Mouse (Mus musculus): ENCODE results near the gene Simc1. TPM values are rescaled to one million over a fixed set of nuclear protein-coding genes. Genes with fewer than 3 reads are reported as not detected.

Gene Simc1
- polyA plus RNA-seq, 1 experiment, result 4.0 TPM

- peaks cover 10% of the 10 kb centered on the region; the same call in 1 of the 2 replicates for H3K4me1 ChIP-seq (ENCODE audit: control insufficient read depth, insufficient read depth, insufficient read length, low read length)
- H3K36me3 ChIP-seq (ENCODE audit: control insufficient read depth, insufficient read depth, low read length), result peaks cover 19% of the 10 kb centered on the region
- H3K4me3 ChIP-seq (ENCODE audit: low read depth, low read length), result no peak overlapping the region
- no peaks in the 10 kb centered on the region for H3K27me3 ChIP-seq (ENCODE audit: control insufficient read depth, insufficient read depth, low read length)
- TF ChIP-seq POLR2A (IDR thresholded peaks at IDR 0.05; ENCODE audit: low read depth, low read length) (no peak), CTCF (IDR thresholded peaks at IDR 0.05; ENCODE audit: extremely low read depth, insufficient read length, insufficient replicate concordance, low read depth, low read length) (no peak)
- 28% methylated on average over 5 of the region's 5 CpGs for WGBS
- H3K27ac ChIP-seq (ENCODE audit: insufficient read depth, low read depth, low read length), result peak overlapping the region; percentile 26
Observed at GRCm38 (mm10) chr13:54582860-54583259, 79.3 kb downstream of the Simc1 start.

GRCm38 (mm10) chr13:54585831-54586230 is 82.3 kb downstream of the Simc1 start:
- H3K4me1 ChIP-seq (ENCODE audit: control insufficient read depth, insufficient read depth, insufficient read length, low read length), result peaks cover 10% of the 10 kb centered on the region; the same call in 1 of the 2 replicates
- no peaks in the 10 kb centered on the region for H3K27me3 ChIP-seq (ENCODE audit: control insufficient read depth, insufficient read depth, low read length)
- H3K4me3 ChIP-seq (ENCODE audit: low read depth, low read length), result no peak overlapping the region
- TF ChIP-seq CTCF (IDR thresholded peaks at IDR 0.05; ENCODE audit: extremely low read depth, insufficient read length, insufficient replicate concordance, low read depth, low read length) (no peak), POLR2A (IDR thresholded peaks at IDR 0.05; ENCODE audit: low read depth, low read length) (no peak)
- peaks cover 15% of the 10 kb centered on the region for H3K36me3 ChIP-seq (ENCODE audit: control insufficient read depth, insufficient read depth, low read length)
- no peak overlapping the region for H3K27ac ChIP-seq (ENCODE audit: insufficient read depth, low read depth, low read length)
- WGBS, result 80% methylated on average over 11 of the region's 11 CpGs

GRCm38 (mm10) chr13:54589414-54589995 is 85.9 kb downstream of the Simc1 start:
- H3K27ac ChIP-seq (ENCODE audit: insufficient read depth, low read depth, low read length), result no peak overlapping the region
- H3K27me3 ChIP-seq (ENCODE audit: control insufficient read depth, insufficient read depth, low read length), result no peaks in the 10 kb centered on the region
- TF ChIP-seq POLR2A (IDR thresholded peaks at IDR 0.05; ENCODE audit: low read depth, low read length), result no peak
- no peak for TF ChIP-seq CTCF (IDR thresholded peaks at IDR 0.05; ENCODE audit: extremely low read depth, insufficient read length, insufficient replicate concordance, low read depth, low read length)
- peaks cover 10% of the 10 kb centered on the region for H3K36me3 ChIP-seq (ENCODE audit: control insufficient read depth, insufficient read depth, low read length)
- under 1% methylated on average over 24 of the region's 24 CpGs for WGBS
- peak overlapping the region; percentile 75 for H3K4me3 ChIP-seq (ENCODE audit: low read depth, low read length)
- no peaks in the 10 kb centered on the region; the same call in 1 of the 2 replicates for H3K4me1 ChIP-seq (ENCODE audit: control insufficient read depth, insufficient read depth, insufficient read length, low read length)

GRCm38 (mm10) chr13:54589996-54590951 is 86.7 kb downstream of the Simc1 start, which contains the start of the genes Nop16 and Higd2a:
TSS of gene Nop16 (minus strand) at chr13:54590090.
TSS of gene Higd2a (plus strand) at chr13:54590207.
- TF ChIP-seq CTCF (IDR thresholded peaks at IDR 0.05; ENCODE audit: extremely low read depth, insufficient read length, insufficient replicate concordance, low read depth, low read length) (no peak), POLR2A (IDR thresholded peaks at IDR 0.05; ENCODE audit: low read depth, low read length) (peak; percentile 39)
- peak within 1 kb of the TSS; percentile 75 for H3K4me3 ChIP-seq (ENCODE audit: low read depth, low read length)
- WGBS, result under 1% methylated on average over 51 of the region's 51 CpGs
- H3K27ac ChIP-seq (ENCODE audit: insufficient read depth, low read depth, low read length), result peak within 1 kb of the TSS; percentile 56
- H3K27me3 ChIP-seq (ENCODE audit: control insufficient read depth, insufficient read depth, low read length), result no peaks in the 10 kb centered on the region
- H3K36me3 ChIP-seq (ENCODE audit: control insufficient read depth, insufficient read depth, low read length), result peaks cover 7% of the 10 kb centered on the region; the same call in 1 of the 2 replicates
- no peaks in the 10 kb centered on the region; the same call in 1 of the 2 replicates for H3K4me1 ChIP-seq (ENCODE audit: control insufficient read depth, insufficient read depth, insufficient read length, low read length)

- Histone ChIP-seq H3K36me3 (ENCODE audit: control insufficient read depth, insufficient read depth, low read length) (peaks cover 8% of the 10 kb centered on the region; the same call in 1 of the 2 replicates), H3K4me3 (ENCODE audit: low read depth, low read length) (no peak overlapping the region), H3K27ac (ENCODE audit: insufficient read depth, low read depth, low read length) (no peak overlapping the region), H3K4me1 (ENCODE audit: control insufficient read depth, insufficient read depth, insufficient read length, low read length) (peaks cover 10% of the 10 kb centered on the region), H3K27me3 (ENCODE audit: control insufficient read depth, insufficient read depth, low read length) (no peaks in the 10 kb centered on the region)
- TF ChIP-seq CTCF (IDR thresholded peaks at IDR 0.05; ENCODE audit: extremely low read depth, insufficient read length, insufficient replicate concordance, low read depth, low read length) (no peak), POLR2A (IDR thresholded peaks at IDR 0.05; ENCODE audit: low read depth, low read length) (no peak)
- 83% methylated on average over 8 of the region's 8 CpGs for WGBS
Observed at GRCm38 (mm10) chr13:54591776-54592356, 88.3 kb downstream of the Simc1 start.

- Histone ChIP-seq H3K4me3 (ENCODE audit: low read depth, low read length) (no peak overlapping the region), H3K27ac (ENCODE audit: insufficient read depth, low read depth, low read length) (no peak overlapping the region)
Observed at GRCm38 (mm10) chr13:54593617-54594016, 90.0 kb downstream of the Simc1 start.

More at GRCm38 (mm10) chr13:54593617-54594016, 90.0 kb downstream of the Simc1 start:
- TF ChIP-seq CTCF (IDR thresholded peaks at IDR 0.05; ENCODE audit: extremely low read depth, insufficient read length, insufficient replicate concordance, low read depth, low read length), result no peak
- TF ChIP-seq POLR2A (IDR thresholded peaks at IDR 0.05; ENCODE audit: low read depth, low read length), result no peak
- H3K36me3 ChIP-seq (ENCODE audit: control insufficient read depth, insufficient read depth, low read length), result peaks cover 8% of the 10 kb centered on the region
- H3K27me3 ChIP-seq (ENCODE audit: control insufficient read depth, insufficient read depth, low read length), result no peaks in the 10 kb centered on the region
- 94% methylated on average over 11 of the region's 11 CpGs for WGBS
- peaks cover 12% of the 10 kb centered on the region for H3K4me1 ChIP-seq (ENCODE audit: control insufficient read depth, insufficient read depth, insufficient read length, low read length)

All from small intestine, adult 2 months (tissue).